Mouse (Mus musculus): ENCODE data around the gene Oaz2. TPM values are rescaled to one million over a fixed set of nuclear protein-coding genes. Genes with fewer than 3 reads are reported as not detected.

Gene Oaz2
- polyA plus RNA-seq, 1 experiment from 2014 or later, result 455 TPM

DNA sequence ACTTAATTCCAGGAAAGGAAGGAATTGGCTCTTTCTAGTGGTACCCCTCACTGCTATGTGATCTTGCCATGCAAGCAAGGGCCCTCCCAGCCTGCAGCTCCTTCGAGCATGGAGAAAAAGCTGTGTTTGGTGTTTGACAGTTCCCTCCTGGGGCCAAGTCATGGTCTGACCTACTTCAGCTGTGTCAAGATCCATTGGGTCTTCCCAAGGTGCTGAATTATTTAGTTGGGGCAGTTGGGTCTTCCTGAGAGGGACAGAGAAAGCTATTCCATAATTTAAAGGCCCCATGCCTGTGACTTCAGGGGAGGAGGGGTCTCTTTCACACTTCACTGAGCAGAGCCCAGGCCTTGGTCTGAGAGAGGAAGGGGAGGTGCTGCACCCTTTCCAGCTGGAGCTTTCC is 6.3 kb upstream of the Oaz2 start:
- Histone ChIP-seq H3K4me3 (ENCODE audit: low read length) (no peak overlapping the region), H3K27ac (ENCODE audit: low read length) (no peak overlapping the region), H3K4me1 (replicated peaks; ENCODE audit: control insufficient read depth, insufficient read depth, low read length) (no peaks in the 10 kb centered on the region), H3K9ac (ENCODE audit: low read length) (no peak overlapping the region), H3K27me3 (ENCODE audit: control insufficient read depth, insufficient read depth, low read depth, low read length) (no peaks in the 10 kb centered on the region), H3K4me2 (ENCODE audit: low read depth, low read length) (no peak overlapping the region), H3K9me3 (ENCODE audit: control insufficient read depth, low read length) (no peaks in the 10 kb centered on the region), H3K36me3 (ENCODE audit: control insufficient read depth, insufficient read depth, low read length) (no peaks in the 10 kb centered on the region)
- 48% methylated on average over 1 of the region's 1 CpGs for WGBS
- ATAC-seq (ENCODE audit: low read depth), result no peak

DNA sequence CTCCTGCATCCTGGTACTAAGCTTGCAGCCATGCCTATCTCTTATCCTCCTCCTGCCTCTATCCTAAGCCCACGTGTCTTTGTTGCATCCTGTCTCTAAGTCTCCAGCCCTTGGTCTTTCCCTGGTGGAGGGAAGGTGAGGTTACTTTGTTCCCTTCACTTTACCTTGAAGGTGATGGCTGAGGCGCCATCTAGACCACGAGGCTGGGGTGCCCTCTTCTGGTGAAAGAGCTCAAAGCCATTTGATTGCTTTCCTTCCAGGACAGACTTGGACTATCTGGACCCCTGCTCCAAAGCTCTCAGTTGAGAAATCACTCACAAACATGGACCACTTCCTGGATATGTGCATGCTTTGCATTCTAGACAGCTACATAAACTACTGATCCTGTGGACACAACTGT is 3.6 kb upstream of the Oaz2 start:
- ATAC-seq (ENCODE audit: low read depth), result peak; percentile 35; the same call in 1 of the 2 replicates
- Histone ChIP-seq H3K27ac (ENCODE audit: low read length) (no peak overlapping the region), H3K36me3 (ENCODE audit: control insufficient read depth, insufficient read depth, low read length) (no peaks in the 10 kb centered on the region), H3K4me2 (ENCODE audit: low read depth, low read length) (no peak overlapping the region), H3K4me1 (replicated peaks; ENCODE audit: control insufficient read depth, insufficient read depth, low read length) (no peaks in the 10 kb centered on the region), H3K4me3 (ENCODE audit: low read length) (no peak overlapping the region), H3K9me3 (ENCODE audit: control insufficient read depth, low read length) (no peaks in the 10 kb centered on the region), H3K27me3 (ENCODE audit: control insufficient read depth, insufficient read depth, low read depth, low read length) (no peaks in the 10 kb centered on the region), H3K9ac (ENCODE audit: low read length) (no peak overlapping the region)
- WGBS, result 0% methylated on average over 3 of the region's 3 CpGs

DNA sequence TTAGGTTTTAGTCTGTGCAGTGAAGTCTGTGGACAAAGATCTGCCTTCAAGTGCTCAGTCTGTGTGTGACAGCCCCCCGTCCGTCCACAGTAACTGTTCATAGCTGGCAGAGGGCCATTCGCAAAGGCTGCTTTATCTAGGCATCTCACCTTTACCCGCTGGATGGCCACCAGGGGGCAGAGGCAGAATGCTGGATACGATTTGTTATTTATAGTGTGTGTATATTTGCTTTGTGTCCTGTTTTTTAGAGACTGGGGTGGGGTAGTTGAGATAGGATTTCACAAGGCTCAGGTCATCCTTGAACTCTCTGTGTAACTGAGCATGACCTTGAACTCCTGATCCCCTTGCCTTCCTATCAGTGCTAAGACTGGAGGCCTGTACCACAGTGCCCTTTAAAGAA is 1.8 kb upstream of the Oaz2 start:
- Histone ChIP-seq H3K4me1 (replicated peaks; ENCODE audit: control insufficient read depth, insufficient read depth, low read length) (no peaks in the 10 kb centered on the region; the same call in 1 of the 2 replicates), H3K4me3 (ENCODE audit: low read length) (no peak overlapping the region), H3K4me2 (ENCODE audit: low read depth, low read length) (no peak overlapping the region), H3K9me3 (ENCODE audit: control insufficient read depth, low read length) (no peaks in the 10 kb centered on the region), H3K27ac (ENCODE audit: low read length) (no peak overlapping the region), H3K27me3 (ENCODE audit: control insufficient read depth, insufficient read depth, low read depth, low read length) (no peaks in the 10 kb centered on the region), H3K36me3 (ENCODE audit: control insufficient read depth, insufficient read depth, low read length) (no peaks in the 10 kb centered on the region), H3K9ac (ENCODE audit: low read length) (no peak overlapping the region)
- ATAC-seq (ENCODE audit: low read depth), result 0 out of 2 replicates have a peak, but pooled peaks have one; percentile 29
- WGBS, result 11% methylated on average over 5 of the region's 5 CpGs

DNA sequence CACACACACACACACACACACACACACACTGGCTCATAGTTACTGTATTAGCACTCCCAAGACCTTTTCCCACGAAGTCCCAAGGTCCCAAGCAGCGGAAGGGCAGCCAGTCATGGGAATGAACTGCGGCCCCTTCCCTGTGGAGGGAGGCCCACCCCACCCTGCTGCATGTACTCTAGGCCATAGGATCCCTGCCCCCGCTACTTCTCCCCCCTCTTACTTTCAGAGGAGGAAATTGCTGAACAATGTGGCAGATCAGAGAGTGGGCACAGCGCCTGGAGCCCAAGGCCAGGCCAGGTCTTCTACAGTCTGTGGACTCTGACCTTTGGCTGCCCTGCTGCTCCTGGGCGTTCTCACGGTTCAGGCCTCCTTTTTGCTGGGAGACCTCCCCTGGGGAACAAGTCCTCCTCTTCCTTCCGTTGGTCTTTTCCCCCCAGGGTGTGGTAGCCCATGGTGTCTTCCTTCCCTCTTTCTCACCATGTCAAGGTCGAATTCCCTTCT is 3.7 kb downstream of the Oaz2 start:
- Histone ChIP-seq H3K4me3 (ENCODE audit: low read length) (no peak overlapping the region), H3K9me3 (ENCODE audit: control insufficient read depth, low read length) (no peaks in the 10 kb centered on the region), H3K36me3 (ENCODE audit: control insufficient read depth, insufficient read depth, low read length) (no peaks in the 10 kb centered on the region), H3K4me2 (ENCODE audit: low read depth, low read length) (no peak overlapping the region), H3K4me1 (replicated peaks; ENCODE audit: control insufficient read depth, insufficient read depth, low read length) (peaks cover 3% of the 10 kb centered on the region), H3K27ac (ENCODE audit: low read length) (peak overlapping the region; percentile 2; the same call in 1 of the 2 replicates), H3K9ac (ENCODE audit: low read length) (no peak overlapping the region), H3K27me3 (ENCODE audit: control insufficient read depth, insufficient read depth, low read depth, low read length) (no peaks in the 10 kb centered on the region)
- peak; percentile 53 for ATAC-seq (ENCODE audit: low read depth)
- WGBS, result 51% methylated on average over 9 of the region's 9 CpGs

DNA sequence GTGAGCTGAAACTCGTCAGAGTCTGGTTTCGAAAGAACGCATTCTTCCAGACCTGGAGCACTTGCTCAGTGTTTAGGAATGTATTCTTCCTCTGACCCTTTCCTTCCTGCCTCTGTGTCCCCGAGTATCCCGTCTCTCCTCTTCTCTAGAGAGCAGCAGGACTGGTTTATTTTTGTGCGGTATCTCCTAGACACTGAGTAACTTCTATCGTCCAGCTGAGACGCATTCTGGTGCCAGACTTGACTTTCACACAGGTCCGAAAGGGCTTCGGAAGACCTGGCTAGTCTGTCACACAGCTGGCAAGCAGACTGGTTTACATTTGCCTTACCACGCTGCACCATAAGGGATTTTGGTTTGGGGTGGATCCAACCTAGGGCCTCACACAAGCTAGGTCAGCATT is 5.2 kb downstream of the Oaz2 start:
- Histone ChIP-seq H3K4me3 (ENCODE audit: low read length) (no peak overlapping the region), H3K27ac (ENCODE audit: low read length) (peak overlapping the region; percentile 41; the same call in 1 of the 2 replicates), H3K27me3 (ENCODE audit: control insufficient read depth, insufficient read depth, low read depth, low read length) (no peaks in the 10 kb centered on the region), H3K9ac (ENCODE audit: low read length) (no peak overlapping the region), H3K9me3 (ENCODE audit: control insufficient read depth, low read length) (no peaks in the 10 kb centered on the region), H3K4me1 (replicated peaks; ENCODE audit: control insufficient read depth, insufficient read depth, low read length) (peaks cover 9% of the 10 kb centered on the region), H3K36me3 (ENCODE audit: control insufficient read depth, insufficient read depth, low read length) (no peaks in the 10 kb centered on the region), H3K4me2 (ENCODE audit: low read depth, low read length) (no peak overlapping the region)
- 42% methylated on average over 11 of the region's 11 CpGs for WGBS
- ATAC-seq (ENCODE audit: low read depth), result no peak

DNA sequence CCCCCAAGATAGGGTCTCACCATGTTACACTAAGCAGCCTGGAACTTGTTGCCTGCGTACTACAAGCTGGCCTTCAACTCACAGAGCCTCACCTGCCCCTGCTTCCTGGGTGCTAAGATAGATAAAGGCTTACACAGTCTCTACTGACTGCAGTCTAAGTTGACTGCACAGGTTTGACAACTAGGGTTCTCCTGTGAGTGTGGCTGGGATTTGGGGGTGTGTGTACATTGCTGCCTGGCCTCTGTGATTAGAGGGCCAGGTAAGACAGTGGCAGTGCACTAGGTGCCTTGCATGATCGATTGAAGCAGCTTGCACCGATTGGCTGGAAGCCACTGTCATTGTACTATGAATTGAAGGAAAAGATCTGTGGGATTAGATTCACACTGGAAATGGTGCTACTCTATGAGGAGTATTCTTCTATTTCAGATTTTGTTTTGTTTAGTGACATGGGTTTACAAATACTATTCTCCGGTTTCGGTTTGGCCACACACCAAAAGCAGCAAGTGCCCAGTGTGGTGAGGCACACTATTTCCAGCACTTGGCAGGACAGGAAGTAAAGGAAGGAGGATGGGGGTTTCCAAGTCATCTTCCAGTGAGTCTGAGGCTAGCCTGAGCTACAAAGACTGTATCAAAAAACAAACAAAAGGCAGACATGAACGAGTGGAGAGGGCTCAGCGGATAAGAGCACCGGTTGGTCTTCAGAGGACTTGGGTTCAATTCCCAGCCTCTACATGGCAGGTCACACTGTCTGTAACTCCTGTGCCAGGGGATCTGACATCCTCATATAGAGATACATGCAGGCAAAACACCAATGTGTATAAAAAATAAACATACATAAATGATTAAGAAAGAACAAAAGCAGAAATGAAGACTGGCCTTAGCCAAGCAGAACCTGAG is 7.9 kb downstream of the Oaz2 start:
- Histone ChIP-seq H3K4me2 (ENCODE audit: low read depth, low read length) (peak overlapping the region; percentile 61), H3K36me3 (ENCODE audit: control insufficient read depth, insufficient read depth, low read length) (no peaks in the 10 kb centered on the region), H3K9me3 (ENCODE audit: control insufficient read depth, low read length) (no peaks in the 10 kb centered on the region), H3K27me3 (ENCODE audit: control insufficient read depth, insufficient read depth, low read depth, low read length) (no peaks in the 10 kb centered on the region), H3K9ac (ENCODE audit: low read length) (peak overlapping the region; percentile 61), H3K27ac (ENCODE audit: low read length) (peak overlapping the region; percentile 81), H3K4me1 (replicated peaks; ENCODE audit: control insufficient read depth, insufficient read depth, low read length) (peaks cover 35% of the 10 kb centered on the region), H3K4me3 (ENCODE audit: low read length) (peak overlapping the region; percentile 65)
- WGBS, result 46% methylated on average over 8 of the region's 8 CpGs
- peak; percentile 6; the same call in 1 of the 2 replicates for ATAC-seq (ENCODE audit: low read depth)

DNA sequence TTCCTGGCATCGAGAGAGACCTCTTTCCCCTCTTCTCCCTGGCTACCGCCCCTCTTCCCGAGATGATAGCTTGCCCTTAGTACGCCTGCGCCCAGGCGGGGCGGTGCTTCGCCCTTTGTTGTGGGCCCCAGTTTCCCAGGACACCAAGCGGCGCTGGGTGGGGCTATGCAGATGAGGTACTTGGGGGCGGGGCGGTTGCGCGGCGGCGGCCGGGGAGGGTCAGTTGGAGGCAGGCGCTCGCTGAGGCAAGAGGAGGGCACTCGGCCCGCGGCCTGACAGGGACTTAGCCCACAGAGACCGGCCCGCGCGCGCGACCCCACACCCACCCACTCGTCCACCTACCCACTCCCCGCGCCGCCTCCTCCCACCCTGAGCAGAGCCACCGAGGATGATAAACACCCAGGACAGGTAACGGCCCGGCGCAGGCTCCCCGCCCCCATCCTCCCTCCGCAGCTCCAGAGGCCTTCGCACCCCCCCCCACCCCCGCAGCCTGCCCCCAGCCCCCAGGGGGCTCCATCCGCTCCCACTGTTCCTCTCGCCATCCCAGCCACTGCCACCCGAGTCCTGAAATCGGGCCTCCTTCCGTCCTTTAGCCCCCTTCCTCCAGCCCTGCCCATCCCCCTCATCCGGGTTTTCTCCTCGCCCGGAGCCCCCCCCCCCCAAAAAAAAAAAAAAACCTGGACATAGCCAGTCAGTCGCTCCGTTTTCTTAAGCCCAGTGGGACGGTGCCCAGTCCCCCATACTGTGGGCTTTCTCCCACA is 8.7 kb downstream of the Oaz2 start:
- Histone ChIP-seq H3K27ac (ENCODE audit: low read length) (peak overlapping the region; percentile 81), H3K4me3 (ENCODE audit: low read length) (peak overlapping the region; percentile 65), H3K9ac (ENCODE audit: low read length) (peak overlapping the region; percentile 76), H3K4me1 (replicated peaks; ENCODE audit: control insufficient read depth, insufficient read depth, low read length) (peaks cover 42% of the 10 kb centered on the region), H3K9me3 (ENCODE audit: control insufficient read depth, low read length) (no peaks in the 10 kb centered on the region), H3K4me2 (ENCODE audit: low read depth, low read length) (peak overlapping the region; percentile 76), H3K36me3 (ENCODE audit: control insufficient read depth, insufficient read depth, low read length) (no peaks in the 10 kb centered on the region), H3K27me3 (ENCODE audit: control insufficient read depth, insufficient read depth, low read depth, low read length) (no peaks in the 10 kb centered on the region)
- peak; percentile 94 for ATAC-seq (ENCODE audit: low read depth)
- under 1% methylated on average over 36 of the region's 51 CpGs for WGBS

DNA sequence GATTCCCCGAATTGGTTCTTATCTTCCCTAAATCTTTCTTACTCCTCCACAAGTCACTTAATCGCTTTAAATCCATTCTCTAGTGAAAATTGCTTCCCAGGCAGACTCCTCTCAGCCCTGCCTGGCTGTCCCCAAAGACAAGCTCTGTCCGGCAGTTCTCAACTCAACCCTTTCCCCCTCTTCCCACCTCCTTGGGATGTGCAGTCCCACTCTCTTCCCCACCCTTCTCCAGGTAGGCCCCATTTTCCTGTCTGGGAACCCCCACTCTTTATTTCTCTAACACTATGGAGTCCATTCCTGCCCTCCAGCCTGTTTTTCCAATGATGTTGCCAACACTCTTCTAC is 9.3 kb downstream of the Oaz2 start:
- Histone ChIP-seq H3K4me1 (replicated peaks; ENCODE audit: control insufficient read depth, insufficient read depth, low read length) (peaks cover 48% of the 10 kb centered on the region), H3K9me3 (ENCODE audit: control insufficient read depth, low read length) (no peaks in the 10 kb centered on the region), H3K36me3 (ENCODE audit: control insufficient read depth, insufficient read depth, low read length) (no peaks in the 10 kb centered on the region), H3K9ac (ENCODE audit: low read length) (peak overlapping the region; percentile 76), H3K4me3 (ENCODE audit: low read length) (peak overlapping the region; percentile 65), H3K27me3 (ENCODE audit: control insufficient read depth, insufficient read depth, low read depth, low read length) (no peaks in the 10 kb centered on the region), H3K27ac (ENCODE audit: low read length) (peak overlapping the region; percentile 57), H3K4me2 (ENCODE audit: low read depth, low read length) (peak overlapping the region; percentile 76)
- no peak for ATAC-seq (ENCODE audit: low read depth)
- WGBS, result 7% methylated on average over 3 of the region's 3 CpGs

DNA sequence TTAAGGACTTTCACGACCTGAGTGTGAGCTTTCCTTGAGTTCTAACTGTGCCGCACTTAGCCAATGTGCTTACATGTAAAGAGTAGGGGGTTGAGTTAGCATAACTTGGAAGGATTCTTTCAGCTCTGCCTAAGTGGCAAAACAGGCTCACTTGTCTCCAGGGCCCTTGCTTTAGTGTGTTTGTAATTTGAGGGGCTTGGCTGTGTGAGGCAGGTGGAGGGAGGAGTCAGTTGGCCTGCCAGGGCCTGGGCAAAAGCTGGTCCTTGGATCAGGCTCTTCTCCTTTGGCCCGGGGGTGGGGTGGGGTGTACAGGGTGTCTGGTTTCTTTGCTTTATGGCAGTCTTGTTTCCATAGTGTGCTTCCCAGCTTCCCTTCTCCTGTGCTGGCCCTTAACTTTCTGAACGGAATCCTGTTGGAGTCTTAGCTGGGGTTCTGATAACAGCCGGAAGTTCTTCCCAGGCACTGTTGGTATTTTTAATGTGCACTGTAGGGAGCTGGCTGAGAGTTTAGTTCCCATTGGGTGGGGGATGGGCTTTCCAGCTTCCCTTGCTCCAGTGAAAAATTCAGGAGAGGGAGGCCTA is 11.5 kb downstream of the Oaz2 start:
- H3K4me2 ChIP-seq (ENCODE audit: low read depth, low read length), result peak overlapping the region; percentile 76
- peak overlapping the region; percentile 72 for H3K27ac ChIP-seq (ENCODE audit: low read length)
- H3K4me1 ChIP-seq (replicated peaks; ENCODE audit: control insufficient read depth, insufficient read depth, low read length), result peaks cover 54% of the 10 kb centered on the region
- peak overlapping the region; percentile 62 for H3K9ac ChIP-seq (ENCODE audit: low read length)
- peak; percentile 71 for ATAC-seq (ENCODE audit: low read depth)
- H3K27me3 ChIP-seq (ENCODE audit: control insufficient read depth, insufficient read depth, low read depth, low read length), result no peaks in the 10 kb centered on the region
- H3K4me3 ChIP-seq (ENCODE audit: low read length), result peak overlapping the region; percentile 65
- no peaks in the 10 kb centered on the region for H3K36me3 ChIP-seq (ENCODE audit: control insufficient read depth, insufficient read depth, low read length)
- WGBS, result 10% methylated on average over 5 of the region's 5 CpGs
- no peaks in the 10 kb centered on the region for H3K9me3 ChIP-seq (ENCODE audit: control insufficient read depth, low read length)

Data from lung, embryonic 16.5 days (tissue).